Mouse (Mus musculus): ENCODE results near the gene Bcat1.

The Bcat1 gene

DNA sequence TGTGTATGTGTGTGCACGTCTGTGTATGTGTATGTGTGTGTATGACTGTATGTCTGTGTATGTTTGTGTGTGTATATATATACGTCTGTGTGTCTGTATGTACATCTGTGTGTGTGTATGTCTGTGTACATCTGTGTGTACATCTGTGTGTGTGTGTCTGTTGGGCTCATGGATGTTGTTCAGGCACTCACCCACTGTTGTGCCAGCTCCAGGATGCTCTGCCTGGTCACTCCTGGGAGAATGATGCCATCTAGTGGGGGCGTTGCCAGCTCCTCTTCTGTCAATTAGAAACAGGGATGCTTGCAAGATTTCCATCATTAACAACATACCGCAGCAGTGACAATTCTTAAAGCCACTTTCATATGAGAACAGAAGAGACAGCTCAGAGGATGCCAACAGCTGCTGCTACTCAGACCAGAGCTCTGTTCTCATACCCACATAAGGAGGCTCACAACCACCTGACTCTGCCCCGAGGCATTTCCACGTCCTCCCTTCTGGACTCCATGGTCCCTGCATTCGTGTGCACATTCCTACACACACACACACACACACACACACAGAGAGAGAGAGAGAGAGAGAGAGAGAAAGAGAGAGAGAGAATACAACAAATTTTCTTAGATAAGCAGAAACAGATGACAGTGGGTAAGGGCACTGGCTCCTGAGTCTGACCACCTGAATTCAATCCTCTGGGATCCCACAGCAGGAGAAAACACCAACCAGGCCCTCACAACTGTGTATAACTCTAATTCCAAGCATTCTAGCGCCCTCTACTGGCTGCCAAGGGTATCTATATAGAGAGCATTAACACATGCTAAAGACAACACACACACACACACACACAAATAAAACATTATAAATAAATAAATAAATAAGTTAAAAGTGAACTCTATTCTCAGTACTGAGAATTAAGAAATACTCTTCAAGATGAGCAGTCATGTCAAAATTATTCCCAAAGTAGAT, 65.8 kb downstream of the Bcat1 start:
- DNase-seq (ENCODE audit: low read depth, low spot score), result peak; percentile 65

DNA sequence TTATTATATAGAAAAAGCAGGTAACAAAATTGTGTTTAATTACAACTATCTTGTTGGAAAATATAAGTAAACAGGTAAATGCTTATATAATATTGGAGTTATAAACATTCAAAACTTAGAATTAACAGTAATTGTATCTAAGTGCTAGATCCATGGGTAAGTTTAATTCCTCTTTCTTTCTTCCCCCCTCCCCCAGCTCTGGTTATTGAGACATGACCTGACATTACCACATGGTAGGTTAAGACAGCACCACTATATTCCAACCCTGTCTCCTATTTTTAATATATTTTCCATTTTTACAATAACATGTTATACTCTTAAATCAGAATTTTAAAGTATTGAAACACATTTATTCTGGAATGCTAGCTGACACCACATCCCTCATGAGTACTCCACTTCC, 72.5 kb downstream of the Bcat1 start:
- DNase-seq (ENCODE audit: low read depth, low spot score), result no peak

DNA sequence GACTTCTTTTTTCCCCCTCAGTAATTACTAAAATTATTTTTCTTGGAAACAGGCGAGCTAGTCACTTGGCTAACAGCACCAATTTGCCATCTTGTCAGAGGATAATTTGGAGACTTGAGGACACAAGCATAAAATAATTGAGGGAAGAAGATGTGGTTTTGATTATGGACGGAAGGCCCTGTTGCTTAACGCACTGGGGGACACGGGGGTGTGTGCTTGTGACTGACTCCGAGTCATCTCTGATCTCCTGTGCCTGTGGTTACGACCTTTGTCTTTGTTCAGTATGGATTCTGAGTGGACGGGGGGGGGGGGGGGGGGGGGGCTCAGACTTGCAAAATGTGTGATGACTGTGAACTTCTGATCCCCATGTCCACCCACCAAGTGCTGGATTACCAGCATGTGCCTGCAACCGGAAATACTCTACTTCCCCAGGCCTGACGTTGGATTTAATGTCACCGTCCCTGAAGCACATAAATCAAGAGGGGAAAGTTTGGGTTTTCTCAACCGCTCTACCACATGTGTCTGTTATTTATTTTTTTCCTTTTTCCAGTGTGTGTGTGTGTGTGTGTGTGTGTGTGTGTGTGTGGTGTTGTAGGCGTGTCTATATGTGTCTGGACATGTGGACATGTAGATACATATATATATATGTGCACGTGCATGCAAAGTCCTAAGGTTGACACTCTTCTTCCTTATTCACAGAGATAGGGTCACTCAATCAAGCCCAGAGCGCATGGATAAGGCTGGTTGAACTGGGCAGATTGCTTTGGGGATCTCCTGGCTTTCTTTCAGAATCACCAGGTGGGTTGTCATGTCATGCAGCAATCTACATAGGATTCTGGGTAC, 73.7 kb downstream of the Bcat1 start:
- DNase-seq (ENCODE audit: low read depth, low spot score), result peak; percentile 73

DNA sequence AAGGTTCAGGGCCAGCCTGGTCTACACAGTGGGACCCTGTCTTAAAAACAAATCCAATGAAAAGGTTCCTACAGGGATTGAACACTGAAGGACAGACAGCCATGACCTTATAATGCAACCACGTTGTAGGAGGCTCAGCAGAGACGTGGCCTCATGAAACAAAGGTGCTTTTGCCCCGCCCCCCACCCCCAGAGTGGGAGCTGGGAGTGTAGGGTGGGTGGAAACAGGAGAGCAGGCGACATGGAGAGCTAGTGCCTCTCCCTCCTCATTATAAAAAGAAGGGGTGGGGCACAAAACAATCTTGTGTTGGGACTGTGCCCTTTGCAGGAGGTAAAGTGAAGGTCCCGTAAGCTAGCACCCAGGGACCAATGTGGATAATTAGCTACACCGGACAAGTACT, 74.5 kb downstream of the Bcat1 start:
- no peak for DNase-seq (ENCODE audit: low read depth, low spot score)

DNA sequence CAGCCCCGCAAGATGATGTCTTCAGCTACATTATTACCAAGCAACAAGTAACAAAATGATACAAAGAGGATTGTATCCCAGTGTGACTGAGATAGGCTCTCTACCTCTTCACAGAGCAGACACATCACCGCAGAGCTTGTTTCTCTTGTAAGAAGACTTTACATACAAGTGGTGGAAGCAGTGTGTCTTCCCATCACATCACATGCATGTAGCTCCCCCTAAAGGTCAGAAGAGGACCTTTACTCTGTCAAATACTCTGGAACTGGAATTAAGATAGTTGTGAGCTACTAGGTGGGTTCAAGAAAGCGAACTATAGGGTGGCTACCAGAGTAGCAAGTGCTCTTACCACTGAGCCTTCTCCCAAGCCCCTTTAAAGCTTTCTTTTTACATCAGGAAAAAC, 78.8 kb downstream of the Bcat1 start:
- peak; percentile 37 for DNase-seq (ENCODE audit: low read depth, low spot score)

DNA sequence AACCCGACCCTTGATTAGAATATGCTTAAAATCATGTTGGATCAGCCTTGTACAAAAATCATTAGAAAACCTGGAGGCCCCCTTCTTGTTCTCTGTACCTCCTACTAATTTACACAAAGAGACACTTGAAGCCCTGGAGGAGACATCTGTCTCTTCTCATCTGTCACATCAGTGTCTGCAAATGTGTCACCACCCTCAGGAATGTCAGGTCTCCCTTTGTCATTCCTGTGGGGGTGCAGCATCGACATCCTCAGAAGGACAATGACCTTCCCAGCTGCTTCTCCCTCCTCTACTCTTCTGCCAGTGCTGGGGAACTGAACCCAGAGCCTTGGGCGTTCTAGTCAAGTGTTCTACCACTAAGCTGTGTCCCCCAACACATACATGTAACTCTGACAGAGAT, 83.9 kb downstream of the Bcat1 start:
- no peak for DNase-seq (ENCODE audit: low read depth, low spot score)

DNA sequence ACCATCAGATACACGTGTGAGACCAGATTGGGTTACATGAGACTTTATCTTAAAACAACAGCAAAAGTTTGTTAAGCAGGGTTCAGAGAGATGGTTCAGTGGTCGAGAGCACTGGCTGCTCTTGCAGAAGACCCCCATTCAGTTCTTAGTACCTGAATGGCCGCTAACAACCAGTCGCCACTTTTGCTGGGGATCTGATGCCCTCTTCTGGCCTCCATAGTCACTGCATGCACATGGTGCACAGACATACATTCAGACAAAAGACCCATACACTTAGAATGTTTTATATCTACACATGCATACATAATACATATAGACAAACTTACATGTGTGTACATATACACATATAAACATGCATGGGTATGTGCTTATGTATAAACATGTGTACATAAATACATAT, 86.8 kb downstream of the Bcat1 start:
- DNase-seq (ENCODE audit: low read depth, low spot score), result no peak

DNA sequence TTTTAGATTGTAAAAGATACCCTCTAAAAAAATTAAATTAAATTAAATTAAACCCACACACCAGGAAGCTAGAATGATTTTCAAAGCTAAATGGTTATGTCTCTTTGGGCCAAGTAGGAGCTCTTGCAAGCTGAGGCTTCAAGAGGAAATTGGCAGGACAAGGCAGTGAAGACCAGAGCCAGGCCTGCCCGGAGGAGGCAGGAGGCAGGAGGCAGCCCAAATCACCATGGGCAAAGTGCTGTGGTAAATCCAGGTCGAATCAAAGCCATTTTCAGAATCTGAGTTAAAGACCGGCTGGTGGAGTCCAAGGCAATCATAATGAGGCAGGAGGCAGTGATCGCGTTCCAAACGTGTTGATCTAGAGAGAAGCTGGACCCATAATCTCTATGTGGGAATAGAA, 88.3 kb downstream of the Bcat1 start:
- no peak for DNase-seq (ENCODE audit: low read depth, low spot score)

DNA sequence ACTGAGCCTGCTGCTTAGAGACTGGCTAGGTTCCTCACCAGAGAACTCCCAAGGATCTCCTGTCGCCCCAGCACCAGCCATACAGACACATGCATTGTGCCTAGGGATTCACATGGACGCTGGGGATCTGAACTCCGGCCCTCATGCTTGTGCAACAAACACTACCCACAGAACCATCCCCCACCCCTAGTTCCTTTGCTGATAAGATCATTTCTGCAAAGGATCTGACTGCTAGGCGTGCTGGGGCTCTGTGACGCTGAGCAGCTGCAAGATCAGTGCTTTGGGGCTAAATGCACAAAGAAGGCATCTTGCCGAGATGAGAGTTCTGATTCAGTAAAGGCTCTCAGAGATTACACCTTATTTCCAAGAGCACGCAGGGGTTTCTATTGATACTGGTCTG, 88.8 kb downstream of the Bcat1 start:
- DNase-seq (ENCODE audit: low read depth, low spot score), result no peak

DNA sequence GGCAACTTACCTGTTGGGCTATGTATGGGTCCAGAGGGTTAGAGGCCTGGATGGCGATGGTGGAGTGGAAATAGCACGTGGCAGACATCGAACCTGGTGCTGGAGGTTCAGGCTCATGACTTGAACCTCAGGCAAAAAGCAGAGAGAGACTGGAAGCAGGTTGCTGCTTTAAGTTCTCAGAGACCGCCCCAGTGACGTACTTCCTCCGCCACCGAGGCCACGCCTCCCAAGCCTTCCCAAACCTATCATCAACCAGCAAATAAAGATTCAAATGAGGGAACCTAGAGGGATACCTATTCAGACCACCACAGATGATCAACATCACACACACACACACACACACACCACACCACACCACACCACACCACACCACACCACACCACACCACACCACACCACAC, 91.8 kb downstream of the Bcat1 start:
- DNase-seq (ENCODE audit: low read depth, low spot score), result no peak

DNA sequence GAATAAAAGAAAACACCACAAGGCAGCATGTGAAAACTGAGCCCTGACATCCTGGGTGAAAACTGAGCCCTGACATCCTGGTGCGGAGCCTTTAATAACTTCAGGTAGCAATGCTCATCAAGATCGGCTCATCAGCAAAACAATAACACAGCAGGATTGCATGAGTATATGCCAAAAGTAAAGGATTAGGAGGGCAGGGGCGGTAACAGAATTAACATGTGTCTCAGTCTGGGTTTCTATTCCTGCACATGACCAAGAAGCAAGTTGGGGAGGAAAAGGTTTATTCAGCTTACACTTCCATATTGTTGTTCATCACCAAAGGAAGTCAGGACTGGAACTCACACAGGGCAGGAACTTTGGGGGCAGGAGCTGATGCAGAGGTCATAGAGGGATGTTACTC, 93.9 kb downstream of the Bcat1 start:
- no peak for DNase-seq (ENCODE audit: low read depth, low spot score)

DNA sequence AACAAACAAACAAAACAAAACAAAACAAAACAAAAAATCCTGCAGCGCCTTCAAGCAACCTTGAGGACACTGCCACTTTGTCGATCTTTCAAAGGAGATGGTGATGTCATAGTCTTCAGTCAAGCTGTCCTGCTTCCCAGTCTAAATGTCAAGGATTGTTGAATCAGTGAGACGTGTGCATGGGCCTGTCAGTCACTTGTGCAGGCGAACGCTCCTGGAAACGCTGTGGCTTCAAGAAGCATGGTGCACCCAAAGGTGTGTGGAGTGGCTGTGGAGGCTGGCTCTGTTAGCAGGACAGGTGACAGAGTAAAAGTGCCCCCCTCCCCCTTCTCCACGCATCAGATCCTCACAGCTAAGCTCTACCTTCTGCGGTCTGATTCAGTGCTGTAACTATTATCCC, 103.6 kb downstream of the Bcat1 start:
- DNase-seq (ENCODE audit: low read depth, low spot score), result no peak

DNA sequence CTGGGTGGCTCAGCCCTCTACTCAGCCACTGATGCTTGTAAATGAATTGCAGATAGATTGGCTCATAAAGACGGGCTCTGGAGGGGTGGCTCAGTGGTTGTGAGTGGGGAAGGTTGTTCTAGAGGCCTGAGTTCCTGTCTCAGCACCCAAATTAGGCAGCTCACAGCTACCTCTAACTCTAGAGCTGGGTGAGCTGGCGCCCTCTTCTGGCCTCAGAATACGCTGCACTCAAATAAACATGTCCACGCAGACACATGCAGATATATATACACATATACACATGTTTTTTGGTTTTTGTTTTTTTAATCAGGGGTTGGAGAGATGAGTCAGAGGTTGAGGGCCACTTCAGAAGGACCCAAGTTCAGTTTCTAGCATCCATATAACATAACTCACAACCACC, 105.1 kb downstream of the Bcat1 start:
- DNase-seq (ENCODE audit: low read depth, low spot score), result no peak

DNA sequence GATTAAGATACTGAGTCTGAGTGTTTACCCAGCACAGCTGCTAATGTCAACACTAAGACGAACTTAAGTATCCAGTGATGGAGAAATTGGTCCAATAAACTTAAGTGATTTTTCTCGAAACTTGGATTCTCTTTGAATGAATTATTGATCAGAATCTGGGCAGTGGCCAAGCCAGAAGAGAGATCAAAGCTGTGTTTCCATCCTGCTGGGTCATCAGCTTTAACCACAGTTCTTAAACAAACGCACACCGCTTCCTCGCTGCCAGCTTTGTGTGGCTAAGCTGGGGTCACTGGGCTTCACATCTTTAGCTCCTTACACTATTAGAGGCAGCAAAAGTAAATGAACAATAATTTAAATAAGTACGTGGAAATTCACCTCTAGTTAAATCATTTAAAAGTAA, 108.4 kb downstream of the Bcat1 start:
- DNase-seq (ENCODE audit: low read depth, low spot score), result no peak

DNA sequence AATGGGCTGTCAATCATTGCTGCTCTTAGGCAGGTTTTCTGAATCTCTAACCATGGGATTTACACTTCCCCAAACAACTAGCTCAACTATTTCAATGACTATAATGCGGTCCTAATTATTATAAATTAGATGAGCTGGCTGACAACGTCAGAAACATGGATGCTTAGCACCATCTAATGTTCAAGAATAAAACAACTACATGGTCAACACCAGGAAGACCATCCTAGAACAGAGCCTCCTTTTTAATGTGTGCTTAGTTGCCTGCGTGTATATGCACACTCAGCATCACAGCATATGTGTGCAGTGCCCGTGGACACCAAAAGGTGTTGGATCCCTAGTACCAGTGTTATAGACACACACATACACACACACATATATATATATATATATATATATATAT, 111.8 kb downstream of the Bcat1 start:
- DNase-seq (ENCODE audit: low read depth, low spot score), result peak; percentile 10

DNA sequence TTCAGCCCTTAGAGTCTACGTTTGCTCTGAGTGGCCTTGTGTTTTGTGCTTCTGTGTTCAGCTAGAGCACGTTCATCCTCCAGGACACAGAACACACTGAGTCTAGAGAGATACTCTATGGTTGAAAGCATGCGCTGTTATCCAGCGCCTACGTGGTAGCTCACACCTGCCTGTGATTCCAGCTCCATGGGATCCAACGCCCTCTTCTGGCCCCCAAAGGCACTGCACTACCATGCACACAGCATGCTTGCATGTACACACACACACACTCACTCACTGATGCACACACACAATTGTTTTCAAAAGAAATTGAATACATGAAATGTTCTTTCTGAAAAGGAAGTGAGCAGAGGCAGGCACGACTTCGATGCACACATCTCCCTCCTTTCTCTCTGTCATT, 112.8 kb downstream of the Bcat1 start:
- no peak for DNase-seq (ENCODE audit: low read depth, low spot score)

DNA sequence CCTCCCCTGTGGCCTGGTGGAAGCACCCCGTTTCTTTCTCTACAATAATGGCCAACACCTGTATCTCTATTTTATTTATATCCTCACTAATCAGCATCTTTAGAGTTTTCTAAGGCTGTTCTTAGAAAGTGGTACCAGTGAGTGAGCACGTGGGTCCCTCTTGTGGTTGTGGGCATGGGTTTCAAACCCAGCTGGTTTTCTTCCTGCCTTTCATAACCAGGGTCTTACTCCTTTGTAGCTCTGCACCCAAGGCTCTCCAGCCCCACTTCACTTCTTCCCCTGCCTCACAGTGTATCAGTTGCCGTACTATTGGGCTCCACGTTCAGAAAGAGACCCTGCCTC, 114.0 kb downstream of the Bcat1 start:
- DNase-seq (ENCODE audit: low read depth, low spot score), result peak; percentile 27

DNA sequence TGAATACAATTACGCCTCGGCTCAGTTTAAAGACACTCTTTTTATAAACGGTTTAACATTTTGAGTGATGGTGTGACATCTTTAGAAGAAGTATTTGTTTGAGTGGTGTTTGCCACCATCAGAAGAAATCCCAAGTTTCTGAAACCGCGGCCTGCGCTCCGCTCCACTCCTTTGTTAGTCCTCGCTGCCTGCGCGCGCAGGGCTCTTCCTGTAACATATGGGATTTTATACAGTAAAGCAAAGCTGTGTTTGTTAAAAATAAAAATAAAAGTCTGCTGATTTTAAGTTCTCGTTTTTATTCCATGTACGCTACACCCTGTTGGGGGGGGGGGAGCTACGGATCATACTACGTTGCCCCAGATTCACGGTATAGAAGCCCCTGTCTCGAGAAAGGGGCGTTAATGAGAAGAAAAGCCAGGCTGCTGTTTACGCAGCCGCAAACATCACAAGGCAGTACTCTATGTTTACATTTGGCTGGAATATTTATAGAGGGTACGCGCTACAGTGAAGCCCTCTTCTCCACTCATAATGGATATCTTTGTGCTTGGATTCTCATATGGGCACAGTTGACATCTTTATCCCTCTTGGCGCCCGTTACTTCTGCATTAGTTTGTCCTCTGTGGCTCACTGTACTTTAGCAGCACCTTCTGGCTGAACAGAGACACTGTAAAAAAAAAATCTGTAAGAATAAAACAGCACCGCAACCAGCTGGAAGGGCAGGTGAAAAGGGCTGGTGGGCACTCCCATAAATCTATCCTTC, 114.6 kb downstream of the Bcat1 start:
- peak; percentile 52 for DNase-seq (ENCODE audit: low read depth, low spot score)

DNA sequence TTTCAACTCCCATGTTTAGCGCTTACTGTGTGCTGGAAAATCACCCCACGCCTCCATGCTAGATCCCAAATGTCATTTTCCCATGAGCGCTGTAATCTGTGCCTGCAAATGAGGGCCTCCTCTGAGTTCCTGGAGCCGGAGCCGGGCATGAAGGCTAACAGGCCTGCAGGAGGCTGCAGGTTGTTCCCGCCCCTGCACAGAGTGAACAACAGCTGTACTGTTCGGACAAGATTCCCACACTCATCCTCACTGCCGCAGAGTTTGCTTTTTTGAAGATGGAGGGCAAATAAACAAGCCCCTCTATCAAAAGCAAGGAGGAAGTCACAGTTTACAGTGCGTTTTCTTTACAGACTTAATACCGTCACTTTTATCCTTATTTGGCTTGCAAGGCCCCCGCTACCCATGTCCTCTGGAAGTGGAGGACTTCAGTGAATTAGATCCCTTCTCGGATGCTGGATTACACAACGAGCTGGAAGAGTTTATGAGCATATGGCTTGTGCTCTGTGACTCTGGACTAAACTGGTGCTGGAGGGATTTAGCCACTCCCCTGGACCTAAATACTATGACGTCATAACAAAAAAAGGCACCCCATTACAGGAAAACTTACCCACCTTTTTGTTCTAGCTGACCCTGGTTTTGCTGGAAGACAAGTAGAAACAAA, 120.0 kb downstream of the Bcat1 start:
- no peak for DNase-seq (ENCODE audit: low read depth, low spot score)

DNA sequence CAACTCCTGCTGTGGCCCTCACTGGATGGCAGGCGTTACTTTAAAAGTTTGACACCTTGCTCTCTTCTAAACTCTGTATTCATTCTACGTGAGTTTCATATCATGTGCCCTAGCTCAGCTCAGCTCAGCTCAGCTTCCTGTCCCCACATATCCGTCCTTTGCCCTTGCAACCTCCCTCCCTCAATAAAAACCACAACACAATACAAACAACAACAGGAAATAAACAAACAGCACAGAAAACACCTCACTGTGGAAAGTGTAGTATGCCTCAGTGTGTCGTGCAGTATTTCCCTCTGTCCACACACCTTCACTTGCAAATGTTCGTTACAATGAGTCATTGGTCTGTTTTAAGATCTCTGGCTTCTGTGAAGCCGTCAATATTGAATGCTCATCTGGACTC, 123.1 kb downstream of the Bcat1 start:
- DNase-seq (ENCODE audit: low read depth, low spot score), result no peak
